Mouse (Mus musculus) midbrain, postnatal 0 days (tissue): ENCODE measurements around the gene Syne1. TPM values are rescaled to one million over a fixed set of nuclear protein-coding genes. Genes with fewer than 3 reads are reported as not detected.

Experiments
- ATAC-seq: fragments of 200-750 bp; cut with Nextera tagmentation; 2 replicates; pipeline ENCODE4 v1.8.0; 2017; ENCODE audit warnings: moderate number of reproducible peaks, mild to moderate bottlenecking, moderate TSS enrichment, moderate library complexity; ENCODE audit not compliant: low FRiP score
- DNase-seq: peaks from one replicate; pipeline ENCODE4 v3.0.0-alpha.2; 2015; ENCODE audit warnings: low spot score
- H3K27ac ChIP-seq: fragments of 300-500 bp; sonication (generic); 2 replicates; pipeline ENCODE4 v1.5.1; 2014; ENCODE audit warnings: low read depth, mild to moderate bottlenecking, low read length, mixed read lengths
- H3K27me3 ChIP-seq: fragments of 300-500 bp; sonication (generic); 2 replicates; pipeline ENCODE4 v1.6.1; 2014; ENCODE audit warnings: low read length, control low read depth, mixed read lengths; ENCODE audit not compliant: insufficient read depth
- H3K36me3 ChIP-seq: fragments of 300-500 bp; sonication (generic); 2 replicates; pipeline ENCODE4 v1.6.1; 2014; ENCODE audit warnings: low read length, control low read depth, mixed read lengths; ENCODE audit not compliant: insufficient read depth
- H3K4me1 ChIP-seq: fragments of 300-500 bp; sonication (generic); 2 replicates; pipeline ENCODE4 v1.6.1; 2014; ENCODE audit warnings: mild to moderate bottlenecking, control low read depth, antibody characterized with exemption, low read length, mixed read lengths; ENCODE audit not compliant: insufficient read depth
- H3K4me2 ChIP-seq: fragments of 300-500 bp; sonication (generic); 2 replicates; pipeline ENCODE4 v1.6.1; 2014; ENCODE audit warnings: low read depth, mild to moderate bottlenecking, low read length, mixed read lengths; ENCODE audit not compliant: poor library complexity, severe bottlenecking
- H3K4me3 ChIP-seq: fragments of 300-500 bp; sonication (generic); 2 replicates; pipeline ENCODE4 v1.5.1; 2014; ENCODE audit warnings: low read depth, mild to moderate bottlenecking, low read length, moderate library complexity
- H3K9ac ChIP-seq: fragments of 300-500 bp; sonication (generic); replicated peaks from 2 replicates; pipeline ENCODE4 v1.6.1; 2014; ENCODE audit warnings: mild to moderate bottlenecking, low read length, moderate library complexity, mixed read lengths; ENCODE audit not compliant: poor library complexity, severe bottlenecking
- H3K9me3 ChIP-seq: fragments of 300-500 bp; sonication (generic); 2 replicates; pipeline ENCODE4 v1.6.1; 2016; ENCODE audit warnings: low read length, control low read depth
- CTCF ChIP-seq: IDR thresholded peaks from 2 replicates; pipeline ENCODE4 v1.5.1; 2016; ENCODE audit warnings: antibody characterized with exemption, mild to moderate bottlenecking
- WGBS: fragments of 180-500 bp; shearing (Covaris S2); extraction: QIAGEN DNeasy Blood & Tissue Kit; methylation state at CpG from one replicate; pipeline ENCODE4 v1.1.7; 2014; 5-methylcytosine and 5-hydroxymethylcytosine counted together
- polyA plus RNA-seq: library from polyadenylated mRNA; unstranded; fragments of >200 nt; fragmentation: Nextera tagmentation; extraction: Ambion mirVana; gene quantifications from 2 replicates; pipeline ENCODE4 v1.2.1, GENCODE M21; 2015
- total RNA-seq: library from RNA; depleted of rRNA; stranded (reverse); fragments of >200 nt; gene quantifications from 2 replicates; pipeline ENCODE4 v1.2.3, GENCODE M21; 2014

Gene Syne1
- total and polyA plus RNA-seq, 2 experiments from 2014 or later: 18.6 to 99.3 TPM

DNA sequence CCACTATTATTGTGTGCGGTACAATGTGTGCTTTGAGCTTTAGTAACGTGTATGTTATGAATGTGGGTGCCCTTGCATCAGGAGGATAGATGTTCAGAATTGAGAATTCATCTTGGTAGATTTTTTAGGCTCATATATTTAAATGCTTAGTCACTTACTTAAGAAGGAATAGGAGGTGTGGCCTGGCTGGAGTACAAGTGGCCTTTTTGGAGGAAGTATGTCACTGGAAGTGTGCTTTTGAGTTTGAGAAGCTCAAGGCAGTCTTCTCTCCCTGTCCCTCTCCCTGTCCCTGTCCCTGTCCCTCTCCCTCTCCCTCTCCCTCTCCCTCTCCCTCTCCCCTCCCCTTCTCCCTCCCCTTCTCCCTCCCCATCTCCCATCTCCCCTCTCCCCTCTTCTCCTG, 39.8 kb upstream of the Syne1 start:
- Histone ChIP-seq H3K36me3 (no peaks in the 10 kb centered on the region), H3K27ac (no peak overlapping the region), H3K4me1 (no peaks in the 10 kb centered on the region), H3K9me3 (no peaks in the 10 kb centered on the region), H3K27me3 (no peaks in the 10 kb centered on the region), H3K4me3 (no peak overlapping the region), H3K4me2 (no peak overlapping the region), H3K9ac (no peak overlapping the region)
- ATAC-seq (no peak), DNase-seq (no peak)
- WGBS: 90% methylated on average over 2 of the region's 2 CpGs
- TF ChIP-seq CTCF: no peak

DNA sequence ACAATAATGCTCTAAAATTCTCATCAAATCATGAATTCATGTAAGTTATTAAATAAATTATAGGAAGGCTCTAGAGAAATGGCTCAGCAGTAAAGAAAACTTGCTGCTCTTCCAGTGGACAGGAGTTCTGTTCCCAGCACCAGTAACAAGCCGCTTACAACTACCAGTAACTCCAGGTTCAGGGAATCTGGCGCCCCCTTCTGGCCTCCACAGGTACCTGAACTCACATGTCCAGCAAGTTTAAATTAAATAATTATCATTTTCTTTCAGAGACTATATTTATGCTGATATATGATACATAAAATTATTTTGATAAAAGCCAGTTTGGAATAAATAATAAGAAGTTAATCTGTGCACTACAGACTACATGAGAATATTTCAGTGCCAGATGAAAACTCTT, 22.0 kb upstream of the Syne1 start:
- Histone ChIP-seq H3K4me3 (no peak overlapping the region), H3K4me2 (no peak overlapping the region), H3K9ac (no peak overlapping the region), H3K27me3 (no peaks in the 10 kb centered on the region), H3K27ac (no peak overlapping the region), H3K9me3 (no peaks in the 10 kb centered on the region), H3K36me3 (no peaks in the 10 kb centered on the region), H3K4me1 (no peaks in the 10 kb centered on the region)
- DNase-seq (no peak), ATAC-seq (no peak)
- TF ChIP-seq CTCF: 0 out of 2 replicates have a peak, but pooled peaks have one; percentile 8
- WGBS: 56% methylated on average over 2 of the region's 2 CpGs

DNA sequence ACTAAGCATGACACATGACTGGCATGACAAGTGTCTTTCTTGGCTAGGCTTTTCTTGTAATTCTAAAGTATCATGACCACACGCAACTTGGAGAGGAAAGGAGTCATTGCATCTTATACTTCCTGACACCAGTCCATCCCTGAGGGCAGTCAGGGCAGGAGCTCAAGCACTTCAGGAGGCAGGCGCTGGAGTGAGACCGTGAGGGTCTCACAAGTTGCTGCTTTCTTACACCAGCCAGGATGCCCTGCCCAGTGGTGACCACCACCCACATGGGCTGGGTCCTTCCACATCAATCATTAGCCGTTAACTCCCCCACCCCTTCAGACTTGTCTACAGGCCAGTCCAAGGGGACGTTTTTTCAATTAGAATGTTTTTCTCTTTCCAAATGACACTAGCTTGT, 20.1 kb upstream of the Syne1 start:
- Histone ChIP-seq H3K4me1 (no peaks in the 10 kb centered on the region), H3K4me3 (no peak overlapping the region), H3K27me3 (no peaks in the 10 kb centered on the region), H3K9ac (no peak overlapping the region), H3K36me3 (no peaks in the 10 kb centered on the region), H3K4me2 (no peak overlapping the region), H3K9me3 (no peaks in the 10 kb centered on the region), H3K27ac (no peak overlapping the region)
- DNase-seq (no peak), ATAC-seq (no peak)
- no peak for TF ChIP-seq CTCF
- 79% methylated on average over 5 of the region's 5 CpGs for WGBS

DNA sequence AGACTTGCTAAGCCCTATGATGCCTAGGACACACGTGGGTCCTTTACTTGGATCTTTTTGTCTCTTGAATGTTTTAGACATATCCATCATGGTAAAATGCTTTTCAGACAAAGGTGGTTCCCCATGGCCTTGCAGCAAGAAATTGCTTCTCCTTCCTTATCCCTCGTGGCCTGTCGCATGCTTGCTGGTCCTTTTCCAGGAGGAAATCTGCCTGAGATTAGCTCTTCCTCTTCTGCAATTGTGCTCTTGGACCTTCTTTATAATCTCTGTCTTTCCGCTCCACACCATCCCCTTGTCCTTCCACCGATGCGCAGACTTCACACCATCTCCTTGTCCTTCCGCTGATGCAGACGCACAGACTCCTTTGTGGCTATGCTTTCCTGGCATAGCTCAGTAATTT, 18.8 kb upstream of the Syne1 start:
- H3K9ac ChIP-seq: no peak overlapping the region
- DNase-seq (no peak), ATAC-seq (no peak)
- no peak for TF ChIP-seq CTCF
- H3K9me3 ChIP-seq: no peaks in the 10 kb centered on the region
- H3K36me3 ChIP-seq: no peaks in the 10 kb centered on the region
- no peaks in the 10 kb centered on the region for H3K27me3 ChIP-seq
- no peak overlapping the region for H3K4me3 ChIP-seq
- no peak overlapping the region for H3K4me2 ChIP-seq
- H3K27ac ChIP-seq: no peak overlapping the region
- H3K4me1 ChIP-seq: no peaks in the 10 kb centered on the region
- WGBS: 87% methylated on average over 8 of the region's 8 CpGs

DNA sequence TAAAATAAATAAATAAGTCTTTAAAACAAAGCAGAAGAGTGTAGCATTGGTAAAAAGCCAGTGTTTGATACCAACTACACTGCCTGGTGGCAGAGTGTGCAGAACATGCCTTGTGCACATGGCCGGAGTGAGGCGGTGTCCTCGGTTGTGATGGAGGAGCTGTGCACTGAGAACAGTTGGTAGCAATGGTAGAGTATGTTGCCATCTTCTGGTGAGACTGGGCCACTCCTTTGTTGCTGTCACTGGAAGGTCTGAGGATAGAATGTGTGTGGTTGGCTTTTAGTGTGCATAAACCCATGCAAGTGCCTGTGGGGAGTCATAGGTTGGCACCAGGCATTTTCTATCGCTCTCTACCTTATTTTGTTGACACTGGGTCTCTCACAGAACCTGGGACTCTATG, 17.7 kb upstream of the Syne1 start:
- no peak for TF ChIP-seq CTCF
- H3K9me3 ChIP-seq: no peaks in the 10 kb centered on the region
- DNase-seq (no peak), ATAC-seq (no peak)
- 94% methylated on average over 4 of the region's 4 CpGs for WGBS
- no peaks in the 10 kb centered on the region for H3K4me1 ChIP-seq
- H3K4me2 ChIP-seq: no peak overlapping the region
- H3K27me3 ChIP-seq: no peaks in the 10 kb centered on the region
- H3K9ac ChIP-seq: no peak overlapping the region
- H3K36me3 ChIP-seq: no peaks in the 10 kb centered on the region
- no peak overlapping the region for H3K27ac ChIP-seq
- no peak overlapping the region for H3K4me3 ChIP-seq

DNA sequence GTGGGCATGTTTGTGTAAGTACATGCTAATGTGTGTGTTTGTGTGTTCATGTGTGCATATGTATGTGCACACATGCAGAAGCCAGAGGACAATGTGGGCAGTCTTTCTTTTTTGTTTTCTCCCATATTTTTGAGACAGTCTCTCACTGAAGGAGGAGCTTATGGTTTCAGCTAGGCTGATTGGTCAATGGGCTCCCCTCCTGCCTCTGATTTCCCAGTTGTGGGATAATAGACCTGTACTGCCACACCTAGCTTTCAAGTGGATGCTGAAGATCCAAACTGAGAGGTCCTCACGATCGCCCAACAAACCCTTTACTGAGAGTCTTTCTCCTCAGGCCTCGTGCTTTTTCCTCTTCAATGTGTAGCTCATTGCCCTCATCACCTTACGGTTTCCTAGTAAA, 10.4 kb upstream of the Syne1 start:
- no peaks in the 10 kb centered on the region for H3K27me3 ChIP-seq
- ATAC-seq (no peak), DNase-seq (no peak)
- H3K4me2 ChIP-seq: no peak overlapping the region
- H3K27ac ChIP-seq: no peak overlapping the region
- WGBS: 90% methylated on average over 4 of the region's 4 CpGs
- H3K9ac ChIP-seq: no peak overlapping the region
- no peaks in the 10 kb centered on the region for H3K36me3 ChIP-seq
- TF ChIP-seq CTCF: no peak
- no peak overlapping the region for H3K4me3 ChIP-seq
- no peaks in the 10 kb centered on the region for H3K4me1 ChIP-seq
- H3K9me3 ChIP-seq: no peaks in the 10 kb centered on the region
